Mouse (Mus musculus) liver, embryonic 11.5 days (tissue): ENCODE results near the gene Brdt. TPM values are rescaled to one million over a fixed set of nuclear protein-coding genes. Genes with fewer than 3 reads are reported as not detected.

Source experiments
- ATAC-seq: fragments of 200-750 bp; cut with Nextera tagmentation; replicated peaks from 2 replicates; pipeline ENCODE4 v1.8.0; 2017; ENCODE audit warnings: moderate number of reproducible peaks, mild to moderate bottlenecking, moderate TSS enrichment, moderate library complexity; ENCODE audit not compliant: low FRiP score
- DNase-seq: peaks from one replicate; pipeline ENCODE4 v3.0.0-alpha.2; 2017; ENCODE audit warnings: low spot score
- H3K27ac ChIP-seq: fragments of 300-500 bp; sonication (generic); 2 replicates; pipeline ENCODE4 v1.5.1; 2014; ENCODE audit warnings: mild to moderate bottlenecking, low read depth, low read length, control low read depth
- H3K27me3 ChIP-seq: fragments of 300-500 bp; sonication (generic); replicated peaks from 2 replicates; pipeline ENCODE4 v1.6.1; 2014; ENCODE audit warnings: low read length, mixed read lengths; ENCODE audit not compliant: control insufficient read depth, insufficient read depth
- H3K36me3 ChIP-seq: fragments of 300-500 bp; sonication (generic); 2 replicates; pipeline ENCODE4 v1.6.1; 2014; ENCODE audit warnings: mild to moderate bottlenecking, low read length, moderate library complexity, mixed read lengths; ENCODE audit not compliant: control insufficient read depth, insufficient read depth
- H3K4me1 ChIP-seq: fragments of 300-500 bp; sonication (generic); replicated peaks from 2 replicates; pipeline ENCODE4 v1.6.1; 2014; ENCODE audit warnings: low read length, mixed read lengths; ENCODE audit not compliant: control insufficient read depth, insufficient read depth
- H3K4me2 ChIP-seq: fragments of 300-500 bp; sonication (generic); 2 replicates; pipeline ENCODE4 v1.6.1; 2014; ENCODE audit warnings: mild to moderate bottlenecking, control low read depth, moderate library complexity
- H3K4me3 ChIP-seq: fragments of 300-500 bp; sonication (generic); 2 replicates; pipeline ENCODE4 v1.5.1; 2014; ENCODE audit warnings: low read depth, low read length, control low read depth
- H3K9ac ChIP-seq: fragments of 300-500 bp; sonication (generic); 2 replicates; pipeline ENCODE4 v1.6.1; 2014; ENCODE audit warnings: low read depth, low read length, control low read depth
- H3K9me3 ChIP-seq: fragments of 300-500 bp; sonication (generic); 2 replicates; pipeline ENCODE4 v1.6.1; 2016; ENCODE audit warnings: low read length, inconsistent platforms, mixed read lengths; ENCODE audit not compliant: control insufficient read depth
- WGBS: fragments of 180-500 bp; shearing (Covaris S2); extraction: QIAGEN DNeasy Blood & Tissue Kit; methylation state at CpG from one replicate; pipeline ENCODE4 v1.1.7; 2014; 5-methylcytosine and 5-hydroxymethylcytosine counted together
- polyA plus RNA-seq: library from polyadenylated mRNA; unstranded; fragments of >200 nt; fragmentation: Nextera tagmentation; extraction: Ambion mirVana; gene quantifications from 2 replicates; pipeline ENCODE4 v1.2.1, GENCODE M21; 2014

Brdt gene
- polyA plus RNA-seq, 1 experiment from 2014 or later, result 0.84 TPM

DNA sequence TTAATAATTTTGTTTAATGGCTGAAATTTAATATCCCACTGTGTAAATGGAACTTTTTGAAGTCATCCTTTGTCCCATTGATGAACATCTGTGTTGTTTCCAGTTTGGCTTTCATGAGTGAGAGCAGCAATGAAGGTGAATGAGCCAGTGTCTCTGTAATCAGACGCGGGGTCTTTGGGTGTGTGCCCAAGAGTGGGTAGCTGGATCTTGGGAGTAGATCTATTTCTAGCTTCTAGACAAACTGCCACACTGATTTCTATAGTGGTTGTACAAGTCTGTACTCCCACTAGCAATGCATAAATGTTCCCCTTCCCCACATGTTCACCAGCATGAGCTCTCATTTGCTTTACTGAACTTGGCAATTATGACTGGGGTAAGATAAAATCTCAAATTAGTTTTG, 58.4 kb downstream of the Brdt start:
- Histone ChIP-seq H3K4me1 (no peaks in the 10 kb centered on the region), H3K9me3 (no peaks in the 10 kb centered on the region), H3K4me3 (no peak overlapping the region), H3K27me3 (no peaks in the 10 kb centered on the region), H3K4me2 (no peak overlapping the region), H3K27ac (no peak overlapping the region), H3K36me3 (no peaks in the 10 kb centered on the region), H3K9ac (no peak overlapping the region)
- WGBS, result 93% methylated on average over 2 of the region's 2 CpGs
- DNase-seq, result no peak
- ATAC-seq, result no peak

GRCm38 (mm10) chr5:107394437-107394836, 63.5 kb downstream of the Brdt start:
- Histone ChIP-seq H3K27me3 (no peaks in the 10 kb centered on the region), H3K9me3 (no peaks in the 10 kb centered on the region), H3K4me2 (no peak overlapping the region), H3K9ac (no peak overlapping the region), H3K27ac (no peak overlapping the region), H3K4me1 (no peaks in the 10 kb centered on the region), H3K36me3 (no peaks in the 10 kb centered on the region), H3K4me3 (no peak overlapping the region)
- DNase-seq (no peak), ATAC-seq (no peak)
- 55% methylated on average over 2 of the region's 2 CpGs for WGBS

DNA sequence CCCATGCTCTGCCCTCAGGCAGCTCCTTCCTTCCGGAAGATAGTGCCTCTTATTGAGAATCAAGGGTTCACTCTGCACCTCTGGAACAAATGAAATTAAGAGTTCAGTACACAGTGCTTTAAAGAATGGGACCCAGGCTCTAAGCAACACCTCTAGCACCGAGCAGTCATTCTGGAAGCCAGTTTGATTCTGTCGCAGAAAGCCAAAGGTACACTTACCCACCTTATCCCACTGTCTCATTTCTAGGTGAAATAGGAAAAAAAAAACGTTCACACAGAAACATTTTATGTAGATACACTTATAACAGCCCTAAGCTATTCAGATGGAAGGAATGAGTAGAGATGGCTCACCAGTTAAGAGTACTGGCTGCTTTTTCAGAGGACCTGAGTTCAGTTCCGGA, 71.5 kb downstream of the Brdt start, which contains the start of gene Ephx4:
TSS of gene Ephx4 (plus strand) at position 301 of the 400 bp plus-strand sequence.
- H3K27me3 ChIP-seq, result peaks cover 36% of the 10 kb centered on the region
- peak within 1 kb of the TSS; percentile 61 for H3K9ac ChIP-seq
- H3K36me3 ChIP-seq, result no peaks in the 10 kb centered on the region
- ATAC-seq (no peak), DNase-seq (no peak)
- 22% methylated on average over 5 of the region's 5 CpGs for WGBS
- peaks cover 8% of the 10 kb centered on the region for H3K4me1 ChIP-seq
- peak within 1 kb of the TSS; percentile 66 for H3K4me3 ChIP-seq
- no peak within 1 kb of the TSS for H3K27ac ChIP-seq
- no peaks in the 10 kb centered on the region for H3K9me3 ChIP-seq
- peak within 1 kb of the TSS; percentile 95 for H3K4me2 ChIP-seq

GRCm38 (mm10) chr5:107403011-107403946, 72.3 kb downstream of the Brdt start:
- peaks cover 36% of the 10 kb centered on the region for H3K27me3 ChIP-seq
- DNase-seq, result peak; percentile 54

GRCm38 (mm10) chr5:107403947-107404684, 73.2 kb downstream of the Brdt start:
- no peak overlapping the region for H3K9ac ChIP-seq
- no peak overlapping the region for H3K27ac ChIP-seq
- no peaks in the 10 kb centered on the region for H3K9me3 ChIP-seq
- H3K4me3 ChIP-seq, result peak overlapping the region; percentile 66
- H3K27me3 ChIP-seq, result peaks cover 36% of the 10 kb centered on the region
- no peaks in the 10 kb centered on the region for H3K36me3 ChIP-seq
- WGBS, result 32% methylated on average over 12 of the region's 12 CpGs
- H3K4me2 ChIP-seq, result peak overlapping the region; percentile 95
- peaks cover 8% of the 10 kb centered on the region for H3K4me1 ChIP-seq
- DNase-seq (no peak), ATAC-seq (no peak)

More at GRCm38 (mm10) chr5:107403011-107403946, 72.3 kb downstream of the Brdt start:
- Histone ChIP-seq H3K9me3 (no peaks in the 10 kb centered on the region), H3K4me1 (peaks cover 8% of the 10 kb centered on the region), H3K9ac (peak overlapping the region; percentile 61), H3K4me3 (peak overlapping the region; percentile 66), H3K36me3 (no peaks in the 10 kb centered on the region), H3K27ac (no peak overlapping the region), H3K4me2 (peak overlapping the region; percentile 95)
- peak; percentile 54 for ATAC-seq
- under 1% methylated on average over 80 of the region's 80 CpGs for WGBS

DNA sequence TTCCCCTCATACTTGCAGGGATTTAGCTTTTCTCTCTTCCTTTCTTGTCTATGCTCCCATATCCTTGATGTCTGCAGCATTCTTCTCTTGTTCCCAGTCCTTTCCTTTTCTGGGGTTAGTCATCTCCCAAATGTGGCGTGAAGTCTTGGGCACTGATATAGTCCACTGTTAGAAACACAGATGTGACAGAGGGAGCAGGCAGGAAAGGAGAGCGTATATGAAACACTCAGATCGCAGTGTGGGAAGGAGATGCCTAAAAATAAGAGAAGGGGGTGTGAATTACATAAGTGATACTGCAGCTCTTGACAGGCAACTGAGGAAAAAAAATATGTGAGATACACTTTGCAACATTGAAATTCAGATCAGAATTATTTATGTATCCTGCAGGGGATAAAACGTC, 74.4 kb downstream of the Brdt start:
- ATAC-seq, result no peak
- H3K4me2 ChIP-seq, result no peak overlapping the region
- H3K9me3 ChIP-seq, result no peaks in the 10 kb centered on the region
- peaks cover 36% of the 10 kb centered on the region for H3K27me3 ChIP-seq
- H3K9ac ChIP-seq, result no peak overlapping the region
- H3K4me3 ChIP-seq, result no peak overlapping the region
- peaks cover 8% of the 10 kb centered on the region for H3K4me1 ChIP-seq
- no peak overlapping the region for H3K27ac ChIP-seq
- no peaks in the 10 kb centered on the region for H3K36me3 ChIP-seq
- WGBS, result 88% methylated on average over 4 of the region's 4 CpGs
- no peak for DNase-seq

DNA sequence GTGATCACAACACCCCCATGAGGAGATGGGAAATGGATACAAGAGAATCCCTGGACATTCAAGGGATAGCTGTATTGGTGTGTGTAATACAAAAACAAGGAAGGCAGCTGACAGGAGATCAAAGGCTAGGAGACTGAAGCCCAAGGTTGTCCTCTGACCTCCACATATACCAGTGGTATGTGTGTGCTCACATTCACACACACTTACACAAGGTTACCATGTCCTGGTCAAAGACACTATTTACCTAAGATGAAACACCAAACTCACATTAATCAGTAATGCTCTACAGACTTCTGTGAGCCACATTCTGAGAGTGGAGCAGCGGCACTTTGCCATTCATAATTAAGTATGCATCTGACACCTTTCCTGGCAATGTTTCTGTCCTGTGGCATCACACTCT, 79.3 kb downstream of the Brdt start:
- Histone ChIP-seq H3K27me3 (peaks cover 3% of the 10 kb centered on the region; the same call in 1 of the 2 replicates), H3K36me3 (no peaks in the 10 kb centered on the region), H3K4me2 (no peak overlapping the region), H3K4me3 (no peak overlapping the region), H3K27ac (no peak overlapping the region), H3K9me3 (no peaks in the 10 kb centered on the region), H3K9ac (no peak overlapping the region), H3K4me1 (no peaks in the 10 kb centered on the region)
- no peak for DNase-seq
- ATAC-seq, result no peak
- 85% methylated on average over 1 of the region's 1 CpGs for whole genome bisulfite sequencing

GRCm38 (mm10) chr5:107411326-107411725, 80.4 kb downstream of the Brdt start:
- ATAC-seq, result no peak
- H3K4me3 ChIP-seq, result no peak overlapping the region
- no peaks in the 10 kb centered on the region; the same call in 1 of the 2 replicates for H3K27me3 ChIP-seq
- no peaks in the 10 kb centered on the region for H3K4me1 ChIP-seq
- no peaks in the 10 kb centered on the region for H3K36me3 ChIP-seq
- H3K4me2 ChIP-seq, result no peak overlapping the region
- no peak overlapping the region for H3K27ac ChIP-seq
- 64% methylated on average over 4 of the region's 4 CpGs for WGBS
- no peaks in the 10 kb centered on the region for H3K9me3 ChIP-seq
- H3K9ac ChIP-seq, result no peak overlapping the region
- DNase-seq, result no peak
